Mouse (Mus musculus) fat pad, adult 2 months (tissue): ENCODE measurements at regions not wholly inside any gene's neighbourhood (a gene's known extent, or its start where the extent isn't known, plus 50 kb on each side); places are given as distances from the start of the nearest gene placed in this dataset.
"Not testable (repeated sequence)": the region's sequence is repeated elsewhere in the genome, so short reads cannot be mapped to it uniquely, and the experiment has no call there.

Source experiments
- DNase-seq: peaks from one replicate; pipeline ENCODE4 v3.0.0-alpha.2; 2011; ENCODE audit warnings: low read depth, low spot score; ENCODE audit errors: extremely low read depth

- DNase-seq: no peak
Observed at GRCm38 (mm10) chr16:8246445-8246844, 178.5 kb downstream of the Tmem114 start.

GRCm38 (mm10) chr16:8245612-8246011 lies 179.3 kb downstream of the Tmem114 start:
- no peak for DNase-seq

GRCm38 (mm10) chr16:8234351-8234750 lies 190.6 kb downstream of the Tmem114 start:
- no peak for DNase-seq

GRCm38 (mm10) chr16:8232079-8232478 lies 192.9 kb downstream of the Tmem114 start:
- DNase-seq: no peak

GRCm38 (mm10) chr16:8223625-8224300 lies 201.2 kb downstream of the Tmem114 start:
- no peak for DNase-seq

- DNase-seq: no peak
Observed at GRCm38 (mm10) chr16:8208251-8209181, 216.4 kb downstream of the Tmem114 start.

- no peak for DNase-seq
Observed at GRCm38 (mm10) chr16:8205014-8205413, 219.9 kb downstream of the Tmem114 start.

- no peak for DNase-seq
Observed at GRCm38 (mm10) chr16:8201306-8201705, 223.6 kb downstream of the Tmem114 start.

GRCm38 (mm10) chr16:8198771-8199562 lies 226.0 kb downstream of the Tmem114 start:
- no peak for DNase-seq

GRCm38 (mm10) chr16:8189472-8190240 lies 235.3 kb downstream of the Tmem114 start:
- no peak for DNase-seq

GRCm38 (mm10) chr16:8189071-8189470 lies 235.9 kb downstream of the Tmem114 start:
- DNase-seq: peak; percentile 34

GRCm38 (mm10) chr16:8188505-8188904 lies 236.4 kb downstream of the Tmem114 start:
- DNase-seq: peak; percentile 5

- no peak for DNase-seq
Observed at GRCm38 (mm10) chr16:8184781-8185180, 240.2 kb downstream of the Tmem114 start.

- DNase-seq: no peak
Observed at GRCm38 (mm10) chr16:8178946-8179345, 246.0 kb downstream of the Tmem114 start.

GRCm38 (mm10) chr16:8177226-8177625 lies 247.7 kb downstream of the Tmem114 start:
- DNase-seq: not testable (repeated sequence)

GRCm38 (mm10) chr16:8176126-8176525 lies 248.8 kb downstream of the Tmem114 start:
- DNase-seq: no peak
